Mouse (Mus musculus): ENCODE results near the gene Ube2u.

- TF ChIP-seq CTCF (IDR thresholded peaks at IDR 0.05; ENCODE audit: low read depth): no peak
- no peak for TF ChIP-seq EP300 (IDR thresholded peaks at IDR 0.05; ENCODE audit: low read depth)
These were observed 39.0 kb downstream of the Ube2u start for GRCm38 (mm10) chr4:100517646-100518045.

Data from liver, embryonic 14.5 days (tissue).